Mouse (Mus musculus): ENCODE results near the gene Gm45021. TPM values are rescaled to one million over a fixed set of nuclear protein-coding genes. Genes with fewer than 3 reads are reported as not detected.

Gm45021 gene
- polyA plus RNA-seq, 1 experiment from 2014 or later = not detected

DNA sequence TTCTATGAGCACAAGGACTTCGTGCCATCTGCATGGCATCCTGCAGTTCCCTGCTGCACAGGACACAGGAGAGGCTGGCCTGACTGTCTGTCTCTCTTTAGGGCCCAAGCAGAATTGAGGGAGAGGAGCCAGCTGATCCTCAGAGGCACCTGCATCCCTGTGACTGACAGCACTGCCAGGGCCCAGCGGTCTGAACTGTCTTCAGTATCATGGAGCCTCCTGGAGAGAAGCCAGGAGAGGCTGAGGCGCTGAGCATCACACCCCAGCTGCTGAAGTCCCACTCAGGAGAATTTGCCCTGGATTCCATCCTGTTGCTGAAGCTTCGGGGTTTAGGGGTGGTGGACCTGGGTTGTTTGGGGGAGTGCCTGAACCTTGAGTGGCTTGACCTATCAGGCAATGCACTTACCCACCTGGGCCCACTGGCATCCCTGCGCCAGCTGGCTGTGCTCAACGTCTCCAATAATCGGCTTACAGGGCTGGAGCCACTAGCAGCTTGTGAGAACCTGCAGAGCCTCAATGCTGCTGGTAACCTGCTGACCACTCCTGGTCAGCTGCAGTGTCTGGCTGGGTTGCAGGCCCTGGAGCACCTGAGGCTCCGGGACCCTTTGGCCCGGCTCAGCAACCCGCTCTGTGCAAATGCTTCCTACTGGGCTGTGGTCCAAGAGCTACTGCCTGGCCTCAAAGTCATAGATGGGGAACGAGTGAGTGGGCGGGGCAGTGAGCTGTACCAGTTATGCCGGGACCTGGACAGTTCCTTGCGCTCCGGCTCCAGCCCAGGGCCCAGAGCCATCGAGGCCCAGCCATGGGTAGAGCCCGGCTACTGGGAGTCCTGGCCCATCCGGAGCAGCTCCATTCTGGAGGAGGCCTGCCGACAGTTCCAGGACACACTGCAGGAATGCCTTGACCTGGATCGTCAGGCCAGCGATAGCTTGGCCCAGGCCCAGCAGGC, 21.1 kb upstream of the Gm45021 start:
- Histone ChIP-seq H3K36me3 (ENCODE audit: control insufficient read depth, insufficient read depth, low read length) (peaks cover 2% of the 10 kb centered on the region; the same call in 1 of the 2 replicates), H3K27ac (replicated peaks) (peak overlapping the region; percentile 70), H3K4me3 (ENCODE audit: low read depth, low read length) (no peak overlapping the region), H3K27me3 (ENCODE audit: control insufficient read depth, insufficient read depth, low read length) (no peaks in the 10 kb centered on the region), H3K9ac (ENCODE audit: low read length) (no peak overlapping the region), H3K9me3 (ENCODE audit: control insufficient read depth, low read length) (no peaks in the 10 kb centered on the region), H3K4me1 (replicated peaks; ENCODE audit: control insufficient read depth, insufficient read depth) (0 out of 2 replicates have a peak, but pooled peaks cover 3% of the 10 kb centered on the region), H3K4me2 (replicated peaks; ENCODE audit: low read depth) (peak overlapping the region; percentile 29; the same call in 1 of the 2 replicates)
- DNase-seq (ENCODE audit: low spot score) (peak; percentile 37), ATAC-seq (ENCODE audit: low FRiP score, low TSS enrichment) (peak; percentile 38; the same call in 1 of the 2 replicates)
- 46% methylated on average over 21 of the region's 21 CpGs for WGBS
- TF ChIP-seq CTCF (IDR thresholded peaks at IDR 0.05; ENCODE audit: low read depth) (no peak), EP300 (optimal IDR thresholded peaks at IDR 0.05) (no peak)

DNA sequence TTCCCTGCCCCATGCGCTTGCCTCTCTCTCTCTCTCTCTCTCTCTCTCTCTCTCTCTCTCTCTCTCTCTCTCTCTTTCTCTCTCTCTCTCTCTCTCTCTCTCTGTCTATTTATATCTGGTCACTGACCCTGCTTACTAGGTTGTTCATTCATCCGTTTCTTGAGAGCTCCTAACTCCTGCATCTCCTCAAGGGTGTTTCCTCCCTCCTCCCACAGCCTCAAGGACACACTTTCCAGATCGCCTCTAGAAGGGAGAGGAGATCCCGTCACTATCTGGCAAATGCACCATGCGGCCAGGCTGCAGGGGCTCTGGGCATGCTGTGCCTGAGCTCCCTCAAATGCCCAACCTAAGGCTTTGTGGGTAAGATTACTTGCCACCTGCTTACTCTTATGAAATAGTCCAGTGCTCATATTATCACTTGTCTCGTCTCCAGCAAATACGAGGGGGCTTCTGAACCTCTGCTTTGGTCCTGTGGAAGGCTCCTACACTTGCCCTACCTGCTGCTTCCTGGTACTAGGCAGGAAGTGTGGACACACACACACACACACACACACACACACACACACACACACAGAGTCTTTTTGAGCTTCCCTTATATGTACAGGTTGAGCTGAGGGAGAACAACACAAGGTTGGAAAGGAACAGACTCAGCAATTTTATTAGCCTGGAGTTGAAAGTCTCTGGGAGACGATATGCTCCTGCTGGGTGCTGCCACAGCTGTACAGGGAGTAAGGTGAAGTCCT, 20.2 kb upstream of the Gm45021 start:
- no peaks in the 10 kb centered on the region for H3K27me3 ChIP-seq (ENCODE audit: control insufficient read depth, insufficient read depth, low read length)
- no peak for TF ChIP-seq EP300 (optimal IDR thresholded peaks at IDR 0.05)
- TF ChIP-seq CTCF (IDR thresholded peaks at IDR 0.05; ENCODE audit: low read depth) = no peak
- H3K4me2 ChIP-seq (replicated peaks; ENCODE audit: low read depth) = peak overlapping the region; percentile 29; the same call in 1 of the 2 replicates
- WGBS = 50% methylated on average over 8 of the region's 8 CpGs
- no peak overlapping the region for H3K4me3 ChIP-seq (ENCODE audit: low read depth, low read length)
- peak overlapping the region; percentile 70; the same call in 1 of the 2 replicates for H3K27ac ChIP-seq (replicated peaks)
- H3K9ac ChIP-seq (ENCODE audit: low read length) = peak overlapping the region; percentile 13; the same call in 1 of the 2 replicates
- H3K9me3 ChIP-seq (ENCODE audit: control insufficient read depth, low read length) = no peaks in the 10 kb centered on the region
- peaks cover 2% of the 10 kb centered on the region; the same call in 1 of the 2 replicates for H3K36me3 ChIP-seq (ENCODE audit: control insufficient read depth, insufficient read depth, low read length)
- ATAC-seq (ENCODE audit: low FRiP score, low TSS enrichment) (no peak), DNase-seq (ENCODE audit: low spot score) (no peak)
- H3K4me1 ChIP-seq (replicated peaks; ENCODE audit: control insufficient read depth, insufficient read depth) = 0 out of 2 replicates have a peak, but pooled peaks cover 3% of the 10 kb centered on the region

DNA sequence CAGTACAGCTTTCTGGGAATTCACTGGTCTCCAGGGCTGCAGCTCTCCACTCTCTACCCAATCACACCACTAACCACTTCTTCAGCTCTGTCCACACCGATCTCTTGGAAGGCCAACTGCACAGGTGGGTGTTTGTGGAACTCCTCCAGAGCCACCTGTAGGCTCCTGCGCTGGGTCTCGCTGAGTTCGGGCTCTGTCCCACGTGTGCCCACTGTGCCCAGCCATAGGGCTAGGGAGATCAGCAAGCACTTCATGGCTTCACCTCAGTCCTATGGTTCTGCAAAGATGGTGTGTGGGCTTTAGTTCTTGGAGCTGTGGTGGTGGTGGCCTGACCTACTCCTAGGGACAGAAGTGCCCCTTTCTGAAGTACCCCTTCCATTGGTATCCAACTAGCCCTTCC, 17.4 kb upstream of the Gm45021 start:
- H3K9ac ChIP-seq (ENCODE audit: low read length) = peak overlapping the region; percentile 54
- no peaks in the 10 kb centered on the region for H3K27me3 ChIP-seq (ENCODE audit: control insufficient read depth, insufficient read depth, low read length)
- 0 out of 2 replicates have a peak, but pooled peaks cover 3% of the 10 kb centered on the region for H3K4me1 ChIP-seq (replicated peaks; ENCODE audit: control insufficient read depth, insufficient read depth)
- ATAC-seq (ENCODE audit: low FRiP score, low TSS enrichment) (no peak), DNase-seq (ENCODE audit: low spot score) (no peak)
- H3K27ac ChIP-seq (replicated peaks) = peak overlapping the region; percentile 73
- TF ChIP-seq EP300 (optimal IDR thresholded peaks at IDR 0.05) = no peak
- TF ChIP-seq CTCF (IDR thresholded peaks at IDR 0.05; ENCODE audit: low read depth) = no peak
- H3K4me3 ChIP-seq (ENCODE audit: low read depth, low read length) = peak overlapping the region; percentile 33
- WGBS = 86% methylated on average over 5 of the region's 5 CpGs
- peak overlapping the region; percentile 47 for H3K4me2 ChIP-seq (replicated peaks; ENCODE audit: low read depth)
- peaks cover 2% of the 10 kb centered on the region; the same call in 1 of the 2 replicates for H3K36me3 ChIP-seq (ENCODE audit: control insufficient read depth, insufficient read depth, low read length)
- H3K9me3 ChIP-seq (ENCODE audit: control insufficient read depth, low read length) = no peaks in the 10 kb centered on the region

DNA sequence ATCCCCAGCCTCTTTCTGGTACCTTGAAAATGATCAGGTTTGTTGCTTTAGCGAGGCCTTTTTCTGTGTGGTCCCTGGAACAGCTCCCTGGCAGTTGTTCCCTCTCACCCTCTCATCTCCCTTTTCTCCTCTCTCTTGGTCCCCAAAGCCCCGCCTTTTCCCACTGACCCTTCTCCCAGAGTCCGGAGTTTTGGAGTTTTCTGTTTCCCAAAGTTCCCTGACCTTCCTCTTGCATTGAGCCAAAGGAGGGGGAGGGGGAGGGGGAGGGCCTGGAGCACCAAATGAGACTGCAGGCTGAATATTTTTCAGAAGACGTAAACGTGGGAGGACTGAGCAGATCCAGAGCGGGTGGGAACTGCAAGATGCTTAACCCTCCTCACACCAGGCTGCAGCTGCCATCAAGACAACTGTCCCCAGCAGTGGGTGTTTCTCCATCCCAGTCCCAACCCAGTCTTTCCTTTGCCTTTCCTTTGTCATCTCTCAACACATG, 16.8 kb upstream of the Gm45021 start, which contains the start of gene Rarres2:
Rarres2 (minus strand) TSS at position 218 of the 490 bp plus-strand sequence.
- H3K4me1 ChIP-seq (replicated peaks; ENCODE audit: control insufficient read depth, insufficient read depth) = 0 out of 2 replicates have a peak, but pooled peaks cover 3% of the 10 kb centered on the region
- H3K9me3 ChIP-seq (ENCODE audit: control insufficient read depth, low read length) = no peaks in the 10 kb centered on the region
- H3K27me3 ChIP-seq (ENCODE audit: control insufficient read depth, insufficient read depth, low read length) = no peaks in the 10 kb centered on the region
- peak within 1 kb of the TSS; percentile 47 for H3K4me2 ChIP-seq (replicated peaks; ENCODE audit: low read depth)
- DNase-seq (ENCODE audit: low spot score) (peak; percentile 53), ATAC-seq (ENCODE audit: low FRiP score, low TSS enrichment) (peak; percentile 63; the same call in 1 of the 2 replicates)
- H3K4me3 ChIP-seq (ENCODE audit: low read depth, low read length) = peak within 1 kb of the TSS; percentile 33
- peak within 1 kb of the TSS; percentile 78 for H3K27ac ChIP-seq (replicated peaks)
- 21% methylated on average over 6 of the region's 6 CpGs for whole genome bisulfite sequencing
- TF ChIP-seq EP300 (optimal IDR thresholded peaks at IDR 0.05) (no peak), CTCF (IDR thresholded peaks at IDR 0.05; ENCODE audit: low read depth) (no peak)
- H3K9ac ChIP-seq (ENCODE audit: low read length) = peak within 1 kb of the TSS; percentile 54
- peaks cover 2% of the 10 kb centered on the region; the same call in 1 of the 2 replicates for H3K36me3 ChIP-seq (ENCODE audit: control insufficient read depth, insufficient read depth, low read length)

DNA sequence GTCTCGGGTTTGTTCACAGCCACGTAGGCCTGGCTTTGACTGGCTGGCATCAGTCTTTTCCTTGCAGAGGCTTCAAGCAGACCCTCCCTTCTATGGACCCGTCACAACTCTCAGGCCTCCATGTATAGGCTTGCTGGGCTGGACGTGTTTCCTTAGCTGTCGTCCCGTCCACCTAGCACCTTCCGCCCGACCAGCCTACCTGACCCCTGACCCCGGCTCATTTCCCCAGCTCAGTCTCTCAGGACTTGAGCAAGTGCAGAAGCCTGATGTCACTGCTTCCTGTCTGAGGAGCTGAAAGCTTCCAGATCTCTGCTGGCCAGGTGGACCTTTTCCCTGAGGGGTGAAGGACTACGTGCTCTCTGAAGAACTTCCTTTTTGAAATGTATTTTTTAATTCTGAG, 16.1 kb upstream of the Gm45021 start:
- no peak overlapping the region for H3K4me2 ChIP-seq (replicated peaks; ENCODE audit: low read depth)
- H3K9ac ChIP-seq (ENCODE audit: low read length) = no peak overlapping the region
- no peak overlapping the region for H3K4me3 ChIP-seq (ENCODE audit: low read depth, low read length)
- peaks cover 2% of the 10 kb centered on the region; the same call in 1 of the 2 replicates for H3K36me3 ChIP-seq (ENCODE audit: control insufficient read depth, insufficient read depth, low read length)
- TF ChIP-seq CTCF (IDR thresholded peaks at IDR 0.05; ENCODE audit: low read depth) = no peak
- TF ChIP-seq EP300 (optimal IDR thresholded peaks at IDR 0.05) = no peak
- H3K27me3 ChIP-seq (ENCODE audit: control insufficient read depth, insufficient read depth, low read length) = no peaks in the 10 kb centered on the region
- DNase-seq (ENCODE audit: low spot score) (no peak), ATAC-seq (ENCODE audit: low FRiP score, low TSS enrichment) (peak; percentile 27; the same call in 1 of the 2 replicates)
- H3K9me3 ChIP-seq (ENCODE audit: control insufficient read depth, low read length) = no peaks in the 10 kb centered on the region
- H3K4me1 ChIP-seq (replicated peaks; ENCODE audit: control insufficient read depth, insufficient read depth) = 0 out of 2 replicates have a peak, but pooled peaks cover 3% of the 10 kb centered on the region
- H3K27ac ChIP-seq (replicated peaks) = peak overlapping the region; percentile 78
- 41% methylated on average over 10 of the region's 10 CpGs for WGBS

Data from stomach, postnatal 0 days (tissue).